Mouse (Mus musculus): Measurements from ENCODE around the gene Gdf11. TPM values are rescaled to one million over a fixed set of nuclear protein-coding genes. Genes with fewer than 3 reads are reported as not detected.

Gene Gdf11
- total RNA-seq, 2 experiments from 2014 or later = 1.7 to 2.3 TPM

Other genes with a start within 250 kb of the Gdf11 start
- 1 to 10 TPM; 1.5 to 2.2 TPM for gene Ikzf4, start 245.7 kb downstream of the Gdf11 start, total RNA-seq (2021)
- gene Suox, start 217.6 kb downstream of the Gdf11 start, total RNA-seq (2021) = 10 to 100 TPM; 24.1 to 24.3 TPM
- gene Rab5b, start 195.5 kb downstream of the Gdf11 start, total RNA-seq (2021) = 100 to 1,000 TPM; 111 to 125 TPM
- gene Pmel, start 187.5 kb downstream of the Gdf11 start, total RNA-seq (2021) = 1 to 10 TPM in 1 of 2 experiments, under 1 TPM in 1; 0.82 to 1.4 TPM
- 10 to 100 TPM; 17.4 to 19.7 TPM for gene Cdk2, start 186.7 kb downstream of the Gdf11 start, total RNA-seq (2021)
- gene Dgka, start 146.9 kb downstream of the Gdf11 start, total RNA-seq (2021) = 10 to 100 TPM; 16.2 to 20.2 TPM
- gene Pym1, start 143.8 kb downstream of the Gdf11 start, total RNA-seq (2021) = 10 to 100 TPM; 20.8 to 21.9 TPM
- 10 to 100 TPM; 39.7 to 57.0 TPM for gene Mmp19, start 100.8 kb downstream of the Gdf11 start, total RNA-seq (2021)
- 10 to 100 TPM; 60.1 to 77.1 TPM for gene Dnajc14, start 87.7 kb downstream of the Gdf11 start, total RNA-seq (2021)
- 1 to 10 TPM; 7.6 to 8.9 TPM for gene Tmem198b, start 87.3 kb downstream of the Gdf11 start, total RNA-seq (2021)
- 10 to 100 TPM; 50.4 to 60.8 TPM for gene Sarnp, start 74.4 kb downstream of the Gdf11 start, total RNA-seq (2021)
- gene Ormdl2, start 70.1 kb downstream of the Gdf11 start, total RNA-seq (2021) = 10 to 100 TPM; 41.8 to 43.8 TPM
- gene Cd63, start 9.3 kb upstream of the Gdf11 start, total RNA-seq (2021) = 100 to 1,000 TPM; 285 to 398 TPM
- gene Rdh5, start 31.2 kb upstream of the Gdf11 start, total RNA-seq (2021) = 10 to 100 TPM; 12.0 to 14.0 TPM
- 100 to 1,000 TPM; 187 to 198 TPM for gene Bloc1s1, start 32.3 kb upstream of the Gdf11 start, total RNA-seq (2021)
- 10 to 100 TPM; 10.4 to 16.0 TPM for gene Itga7, start 42.1 kb upstream of the Gdf11 start, total RNA-seq (2021)
- under 1 TPM; 0.30 to 0.76 TPM for gene Mettl7b, start 69.3 kb upstream of the Gdf11 start, total RNA-seq (2021)
- not detected for gene Olfr9, start 97.7 kb upstream of the Gdf11 start, total RNA-seq (2021)
- not detected for gene Olfr763, start 119.1 kb upstream of the Gdf11 start, total RNA-seq (2021)
- gene Olfr764-ps1, start 148.2 kb upstream of the Gdf11 start, total RNA-seq (2021) = not detected
- gene Olfr765, start 158.3 kb upstream of the Gdf11 start, total RNA-seq (2021) = not detected
- not detected for gene Olfr766-ps1, start 177.3 kb upstream of the Gdf11 start, total RNA-seq (2021)
- not detected for gene Olfr767, start 191.2 kb upstream of the Gdf11 start, total RNA-seq (2021)
- gene Olfr768, start 207.7 kb upstream of the Gdf11 start, total RNA-seq (2021) = not detected
- not detected for gene Olfr769, start 226.1 kb upstream of the Gdf11 start, total RNA-seq (2021)
- not detected for gene Olfr770, start 247.3 kb upstream of the Gdf11 start, total RNA-seq (2021)